Mouse (Mus musculus): ENCODE measurements around the gene Dab2.

- TF ChIP-seq POLR2A (IDR thresholded peaks at IDR 0.05; ENCODE audit: low read depth, low read length), result no peak
- TF ChIP-seq CTCF (IDR thresholded peaks at IDR 0.05; ENCODE audit: borderline replicate concordance, insufficient read depth, low read length), result no peak
Observed at GRCm38 (mm10) chr15:6339767-6340166, 40.2 kb downstream of the Dab2 start.

All from embryonic fibroblast, embryonic 13.5 days (primary cell).